Mouse (Mus musculus): ENCODE measurements around the gene Scd4.

DNA sequence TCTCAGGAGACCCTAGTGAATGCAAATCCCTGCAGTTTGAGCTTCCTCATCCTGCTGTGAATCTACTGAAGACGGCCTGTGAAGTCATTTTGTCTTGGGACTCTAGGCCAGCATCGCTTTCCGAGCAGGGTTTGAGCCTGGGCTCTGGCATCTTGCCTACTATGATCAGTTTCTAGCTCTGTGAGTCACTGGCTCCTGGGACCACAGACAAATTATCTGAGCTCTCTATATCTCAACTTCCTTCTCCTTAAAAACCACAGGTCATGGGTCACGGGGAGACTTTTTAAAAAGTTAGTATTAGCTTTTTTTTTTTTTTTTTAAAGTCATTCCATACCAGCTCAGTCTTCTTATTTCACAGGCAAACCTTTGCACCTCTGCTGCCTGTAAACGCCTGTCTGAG lies 981 bp upstream of the Scd4 start:
- TF ChIP-seq CTCF (IDR thresholded peaks at IDR 0.05; ENCODE audit: low read depth), result no peak
- TF ChIP-seq EP300 (optimal IDR thresholded peaks at IDR 0.05), result no peak
